Mouse (Mus musculus): ENCODE measurements around the gene Myzap.
"Not testable (repeated sequence)": the region's sequence is repeated elsewhere in the genome, so short reads cannot be mapped to it uniquely, and the experiment has no call there.

The Myzap gene

GRCm38 (mm10) chr9:71484871-71485474, 107.2 kb downstream of the Myzap start:
- DNase-seq (ENCODE audit: low read depth, low spot score): no peak

GRCm38 (mm10) chr9:71483872-71484271, 108.3 kb downstream of the Myzap start:
- DNase-seq (ENCODE audit: low read depth, low spot score): not testable (repeated sequence)

- DNase-seq (ENCODE audit: low read depth, low spot score): no peak
Observed at GRCm38 (mm10) chr9:71480305-71480704, 111.9 kb downstream of the Myzap start.

- no peak for DNase-seq (ENCODE audit: low read depth, low spot score)
Observed at GRCm38 (mm10) chr9:71479413-71479812, 112.7 kb downstream of the Myzap start.

GRCm38 (mm10) chr9:71478596-71478995, 113.6 kb downstream of the Myzap start:
- DNase-seq (ENCODE audit: low read depth, low spot score): no peak

GRCm38 (mm10) chr9:71476601-71477000, 115.6 kb downstream of the Myzap start:
- no peak for DNase-seq (ENCODE audit: low read depth, low spot score)

GRCm38 (mm10) chr9:71475536-71475935, 116.6 kb downstream of the Myzap start:
- no peak for DNase-seq (ENCODE audit: low read depth, low spot score)

GRCm38 (mm10) chr9:71467434-71467833, 124.7 kb downstream of the Myzap start:
- no peak for DNase-seq (ENCODE audit: low read depth, low spot score)

- no peak for DNase-seq (ENCODE audit: low read depth, low spot score)
Observed at GRCm38 (mm10) chr9:71466111-71466510, 126.0 kb downstream of the Myzap start.

- no peak for DNase-seq (ENCODE audit: low read depth, low spot score)
Observed at GRCm38 (mm10) chr9:71463072-71463667, 129.0 kb downstream of the Myzap start.

- no peak for DNase-seq (ENCODE audit: low read depth, low spot score)
Observed at GRCm38 (mm10) chr9:71456738-71457137, 135.4 kb downstream of the Myzap start.

Measured in c-Kit-negative CD71-positive TER-119-positive erythroid progenitor cells, embryonic 14.5 days (primary cell).